Mouse (Mus musculus) megakaryocyte, embryonic 14.5 days (primary cell): ENCODE data around the gene Gm2174.

Experiments used
- FLI1 ChIP-seq: IDR thresholded peaks from 2 replicates; pipeline ENCODE4 v1.6.1; 2012; ENCODE audit warnings: low read length, inconsistent platforms, mixed read lengths
- GATA1 ChIP-seq: IDR thresholded peaks from 3 replicates; pipeline ENCODE4 v1.6.1; 2012; ENCODE audit warnings: mixed read lengths, low read length, inconsistent platforms, borderline replicate concordance

- TF ChIP-seq GATA1 (no peak), FLI1 (no peak)
These were observed 49.5 kb downstream of the Gm2174 start for GRCm38 (mm10) chrX:56497241-56497640.
